Mouse (Mus musculus) limb, embryonic 15.5 days (tissue): Measurements from ENCODE around the gene Atp6v0d1. TPM values are rescaled to one million over a fixed set of nuclear protein-coding genes. Genes with fewer than 3 reads are reported as not detected.
A peak's percentile ranks its signal among the peaks of the same experiment; 100 is the strongest.

Source experiments
- ATAC-seq: fragments of 200-750 bp; cut with Nextera tagmentation; 2 replicates; pipeline ENCODE4 v1.8.0; 2017; ENCODE audit warnings: low read depth, moderate TSS enrichment; ENCODE audit not compliant: insufficient number of reproducible peaks, low FRiP score, low TSS enrichment
- H3K27ac ChIP-seq: fragments of 300-500 bp; sonication (generic); 2 replicates; pipeline ENCODE4 v1.5.1; 2015; ENCODE audit warnings: moderate library complexity, mild to moderate bottlenecking, inconsistent platforms
- H3K27me3 ChIP-seq: fragments of 300-500 bp; sonication (generic); 2 replicates; pipeline ENCODE4 v1.6.1; 2015; ENCODE audit warnings: inconsistent platforms
- H3K36me3 ChIP-seq: fragments of 300-500 bp; sonication (generic); 2 replicates; pipeline ENCODE4 v1.6.1; 2015; ENCODE audit warnings: inconsistent platforms
- H3K4me1 ChIP-seq: fragments of 300-500 bp; sonication (generic); 2 replicates; pipeline ENCODE4 v1.6.1; 2015; ENCODE audit warnings: inconsistent platforms
- H3K4me2 ChIP-seq: fragments of 300-500 bp; sonication (generic); 2 replicates; pipeline ENCODE4 v1.6.1; 2015; ENCODE audit warnings: mild to moderate bottlenecking, inconsistent platforms
- H3K4me3 ChIP-seq: fragments of 300-500 bp; sonication (generic); 2 replicates; pipeline ENCODE4 v1.5.1; 2015; ENCODE audit warnings: mild to moderate bottlenecking, inconsistent platforms
- H3K9ac ChIP-seq: fragments of 300-500 bp; sonication (generic); 2 replicates; pipeline ENCODE4 v1.6.1; 2015; ENCODE audit warnings: inconsistent platforms
- H3K9me3 ChIP-seq: fragments of 300-500 bp; sonication (generic); 2 replicates; pipeline ENCODE4 v1.6.1; 2016; ENCODE audit warnings: inconsistent platforms
- whole genome bisulfite sequencing: fragments of 180-500 bp; shearing (Covaris S2); methylation state at CpG from one replicate; pipeline ENCODE4 v1.1.7; 2015; 5-methylcytosine and 5-hydroxymethylcytosine counted together
- polyA plus RNA-seq: library from polyadenylated mRNA; unstranded; fragments of >200 nt; fragmentation: Nextera tagmentation; extraction: Ambion mirVana; gene quantifications from 2 replicates; pipeline ENCODE4 v1.2.1, GENCODE M21; 2015

Atp6v0d1 gene
- polyA plus RNA-seq, 1 experiment from 2014 or later: 97.4 TPM

DNA sequence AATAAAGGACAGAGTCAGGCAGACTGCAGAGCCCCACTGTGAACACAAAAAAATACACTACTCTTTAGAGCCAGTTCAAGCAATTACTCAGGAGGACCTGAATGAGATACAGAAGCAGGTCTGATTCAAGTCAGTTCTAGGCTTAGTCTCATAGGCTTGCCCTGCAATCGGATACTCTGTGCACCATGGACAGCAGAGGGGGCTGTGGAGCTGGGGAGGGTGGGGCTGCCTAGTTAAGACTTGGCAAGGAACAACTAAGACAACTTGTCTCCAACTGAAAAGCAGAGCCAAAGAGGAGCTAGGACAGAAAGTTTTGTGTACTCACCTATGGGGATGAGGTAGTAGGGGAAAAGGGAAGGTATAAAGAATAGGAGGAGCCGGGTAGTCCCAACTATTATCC is 34.1 kb downstream of the Atp6v0d1 start:
- Histone ChIP-seq H3K9ac (no peak overlapping the region), H3K27ac (no peak overlapping the region), H3K27me3 (no peaks in the 10 kb centered on the region), H3K4me2 (no peak overlapping the region), H3K36me3 (peaks cover 44% of the 10 kb centered on the region), H3K9me3 (no peaks in the 10 kb centered on the region), H3K4me3 (no peak overlapping the region), H3K4me1 (peaks cover 12% of the 10 kb centered on the region)
- 62% methylated on average over 2 of the region's 2 CpGs for WGBS
- no peak for ATAC-seq

DNA sequence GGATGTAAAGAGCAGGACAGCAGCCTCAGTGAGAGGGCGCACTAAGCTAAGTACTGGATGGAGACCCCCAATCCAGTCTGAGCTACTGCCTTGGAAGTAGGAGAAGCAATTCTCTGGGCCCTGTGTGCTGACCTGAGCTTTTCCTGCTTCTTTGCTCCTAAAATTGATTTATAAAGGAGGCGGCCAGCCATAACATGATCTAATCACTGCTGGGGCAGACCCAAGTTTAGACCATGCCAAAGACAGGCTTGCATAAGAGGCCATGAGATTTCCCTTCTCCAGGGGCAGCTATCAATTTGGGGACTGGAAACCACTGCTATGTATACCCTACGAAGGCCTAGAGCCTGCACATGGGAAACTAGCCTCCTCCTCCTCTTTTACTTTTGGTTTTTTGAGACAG is 36.6 kb downstream of the Atp6v0d1 start:
- ATAC-seq: no peak
- 90% methylated on average over 3 of the region's 3 CpGs for WGBS

DNA sequence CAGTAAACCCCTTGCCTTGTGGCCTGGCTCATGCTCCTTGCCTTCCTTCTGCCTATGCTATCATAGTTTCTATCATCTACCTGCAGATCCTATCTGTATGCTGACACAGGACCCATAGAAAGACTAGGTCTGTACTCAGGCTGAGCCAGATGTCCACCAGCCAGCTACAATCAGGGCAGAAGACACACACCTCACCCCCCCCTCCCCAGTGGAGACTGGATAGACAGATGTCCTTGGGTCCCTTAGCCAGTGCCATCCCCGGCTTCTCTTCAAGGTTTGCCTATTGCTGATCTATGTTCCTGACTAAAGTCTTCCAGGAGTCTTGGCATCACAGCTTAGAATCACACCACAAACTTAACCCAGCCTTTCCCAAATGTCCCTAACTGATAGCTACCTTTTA is 37.6 kb downstream of the Atp6v0d1 start:
- ATAC-seq: no peak
- Histone ChIP-seq H3K4me3 (no peak overlapping the region), H3K4me1 (peaks cover 3% of the 10 kb centered on the region; the same call in 1 of the 2 replicates), H3K9ac (no peak overlapping the region), H3K27ac (no peak overlapping the region), H3K36me3 (peaks cover 52% of the 10 kb centered on the region), H3K27me3 (no peaks in the 10 kb centered on the region), H3K4me2 (no peak overlapping the region), H3K9me3 (no peaks in the 10 kb centered on the region)
- 100% methylated on average over 1 of the region's 1 CpGs for WGBS

More for the DNA sequence above, 36.6 kb downstream of the Atp6v0d1 start:
- peaks cover 12% of the 10 kb centered on the region for H3K4me1 ChIP-seq
- H3K27ac ChIP-seq: no peak overlapping the region
- H3K4me3 ChIP-seq: no peak overlapping the region
- H3K9me3 ChIP-seq: no peaks in the 10 kb centered on the region
- no peak overlapping the region for H3K4me2 ChIP-seq
- H3K9ac ChIP-seq: no peak overlapping the region
- peaks cover 49% of the 10 kb centered on the region for H3K36me3 ChIP-seq
- no peaks in the 10 kb centered on the region for H3K27me3 ChIP-seq

DNA sequence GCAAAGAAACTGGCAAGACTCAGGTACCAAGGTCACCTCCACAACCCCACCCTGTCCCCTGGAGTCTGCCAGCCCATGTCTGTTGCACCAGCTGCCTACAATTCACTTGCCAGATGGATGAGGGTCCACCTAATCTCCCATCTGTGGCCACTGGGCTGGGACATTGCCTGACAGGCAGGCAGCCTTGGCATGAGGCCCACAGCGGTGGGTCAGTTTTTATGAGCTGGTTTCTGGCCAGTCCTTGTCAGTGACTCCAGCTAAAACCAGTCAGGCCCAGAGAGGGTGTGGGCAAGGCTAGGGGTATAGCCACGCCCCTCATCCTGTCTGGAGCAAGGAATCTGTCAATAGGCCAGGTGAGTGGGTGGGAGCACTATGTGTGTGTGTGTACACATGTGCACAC is 38.7 kb downstream of the Atp6v0d1 start:
- Histone ChIP-seq H3K9ac (no peak overlapping the region), H3K4me3 (no peak overlapping the region), H3K4me1 (0 out of 2 replicates have a peak, but pooled peaks cover 2% of the 10 kb centered on the region), H3K9me3 (no peaks in the 10 kb centered on the region), H3K4me2 (no peak overlapping the region), H3K27me3 (no peaks in the 10 kb centered on the region), H3K36me3 (peaks cover 63% of the 10 kb centered on the region), H3K27ac (no peak overlapping the region)
- 70% methylated on average over 2 of the region's 2 CpGs for WGBS
- no peak for ATAC-seq

DNA sequence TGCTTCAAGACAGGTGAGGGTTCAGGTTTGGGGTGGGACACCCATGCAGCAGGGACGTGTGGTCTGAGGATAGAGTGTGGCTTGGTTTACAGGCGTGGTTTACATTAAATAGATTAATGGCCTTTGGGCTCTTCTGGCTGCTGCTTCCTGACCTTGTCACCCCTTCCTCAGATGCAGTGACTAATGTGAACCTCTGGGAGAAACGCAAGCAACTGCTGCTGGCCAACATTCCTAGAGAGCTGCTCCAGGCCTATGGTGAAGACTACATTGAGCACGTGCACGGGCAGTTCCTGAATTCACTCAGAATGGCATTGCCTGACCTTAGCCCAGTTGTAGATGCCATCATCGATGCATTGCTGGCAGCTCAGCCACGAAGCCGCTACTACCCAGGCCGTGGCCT is 43.0 kb downstream of the Atp6v0d1 start:
- Histone ChIP-seq H3K27ac (no peak overlapping the region), H3K4me1 (peaks cover 23% of the 10 kb centered on the region), H3K27me3 (peaks cover 8% of the 10 kb centered on the region), H3K36me3 (peaks cover 34% of the 10 kb centered on the region), H3K4me3 (no peak overlapping the region), H3K4me2 (no peak overlapping the region), H3K9me3 (no peaks in the 10 kb centered on the region), H3K9ac (no peak overlapping the region)
- WGBS: 67% methylated on average over 9 of the region's 9 CpGs
- no peak for ATAC-seq

DNA sequence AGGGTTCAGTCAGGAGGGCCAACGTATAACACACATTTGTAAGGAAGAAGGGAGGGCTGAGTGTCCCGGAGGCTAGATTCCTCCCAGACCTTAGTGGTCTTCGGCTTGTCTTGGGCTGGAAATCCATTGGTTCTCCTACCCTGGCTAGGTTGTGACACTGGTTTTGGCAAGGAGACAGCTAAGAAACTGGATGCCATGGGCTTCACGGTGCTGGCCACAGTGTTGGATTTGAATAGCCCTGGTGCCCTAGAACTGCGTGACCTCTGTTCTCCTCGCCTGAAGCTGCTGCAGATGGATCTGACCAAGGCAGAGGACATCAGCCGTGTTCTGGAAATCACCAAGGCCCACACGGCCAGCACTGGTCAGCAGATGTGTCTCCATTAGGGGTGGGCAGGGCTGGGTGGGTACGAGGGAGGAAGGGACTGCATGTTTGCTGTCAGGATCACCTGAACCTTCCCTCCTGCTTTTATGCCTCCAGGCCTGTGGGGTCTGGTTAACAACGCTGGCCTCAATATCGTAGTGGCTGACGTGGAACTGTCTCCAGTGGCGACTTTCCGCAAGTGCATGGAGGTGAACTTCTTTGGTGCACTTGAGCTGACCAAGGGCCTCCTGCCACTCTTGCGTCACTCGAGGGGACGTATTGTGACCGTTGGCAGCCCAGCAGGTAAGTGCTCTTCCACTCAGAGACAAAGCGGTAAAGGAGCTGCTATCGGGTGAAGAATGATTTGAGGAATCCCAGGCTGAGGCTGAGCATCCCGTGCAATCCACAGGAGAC is 43.7 kb downstream of the Atp6v0d1 start:
- Histone ChIP-seq H3K4me1 (peaks cover 27% of the 10 kb centered on the region), H3K4me3 (no peak overlapping the region), H3K9me3 (no peaks in the 10 kb centered on the region), H3K4me2 (no peak overlapping the region), H3K36me3 (peaks cover 32% of the 10 kb centered on the region), H3K27ac (no peak overlapping the region), H3K9ac (no peak overlapping the region), H3K27me3 (peaks cover 13% of the 10 kb centered on the region)
- ATAC-seq: no peak
- 74% methylated on average over 21 of the region's 21 CpGs for WGBS

DNA sequence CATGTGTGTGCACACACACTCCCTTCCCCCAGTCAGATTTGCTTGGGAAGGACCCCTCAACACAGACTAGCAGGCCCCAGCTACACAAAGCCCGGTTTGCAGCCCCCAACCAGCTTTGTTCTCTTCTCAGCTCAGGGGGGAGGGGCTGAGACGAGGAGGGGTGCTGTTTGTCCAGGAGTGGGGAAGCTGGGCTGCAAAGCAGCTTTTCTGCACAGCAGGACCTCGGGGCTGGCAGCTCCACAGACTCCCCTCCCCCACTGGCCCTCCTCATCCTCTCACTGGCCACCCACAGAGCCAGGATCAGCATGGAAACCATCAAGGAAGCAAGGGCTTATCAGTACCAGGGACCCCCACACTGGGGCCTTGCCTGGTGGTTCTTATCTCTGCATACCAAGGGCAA is 44.8 kb downstream of the Atp6v0d1 start:
- Histone ChIP-seq H3K4me2 (no peak overlapping the region), H3K27ac (no peak overlapping the region), H3K9ac (no peak overlapping the region), H3K4me1 (peaks cover 32% of the 10 kb centered on the region), H3K9me3 (no peaks in the 10 kb centered on the region), H3K36me3 (peaks cover 25% of the 10 kb centered on the region), H3K27me3 (peaks cover 20% of the 10 kb centered on the region), H3K4me3 (no peak overlapping the region)
- 12% methylated on average over 3 of the region's 3 CpGs for whole genome bisulfite sequencing
- no peak for ATAC-seq

DNA sequence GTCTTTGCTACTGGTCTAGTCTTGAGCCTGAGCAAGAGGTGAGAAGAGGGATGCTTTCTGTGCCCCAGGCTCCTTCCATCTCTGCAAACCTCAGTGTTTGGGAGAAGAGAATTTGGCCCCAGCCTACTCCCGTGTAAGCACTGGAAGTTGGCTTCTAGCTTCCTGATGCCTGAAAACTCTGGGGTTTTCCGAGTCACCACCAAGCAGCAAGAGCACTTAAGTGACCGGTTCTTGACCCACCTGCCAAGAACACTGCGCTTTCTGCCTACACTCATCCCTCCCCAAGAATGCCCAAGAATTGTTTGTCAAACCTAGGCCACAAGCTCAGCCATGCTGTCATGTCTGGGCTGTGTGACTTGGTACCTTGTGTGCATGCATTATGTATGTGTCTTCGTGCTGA is 45.3 kb downstream of the Atp6v0d1 start:
- no peak for ATAC-seq
- Histone ChIP-seq H3K27me3 (peaks cover 20% of the 10 kb centered on the region), H3K4me3 (no peak overlapping the region), H3K27ac (no peak overlapping the region), H3K4me2 (no peak overlapping the region), H3K9me3 (no peaks in the 10 kb centered on the region), H3K4me1 (peaks cover 33% of the 10 kb centered on the region), H3K36me3 (peaks cover 25% of the 10 kb centered on the region), H3K9ac (no peak overlapping the region)
- WGBS: 33% methylated on average over 5 of the region's 5 CpGs

DNA sequence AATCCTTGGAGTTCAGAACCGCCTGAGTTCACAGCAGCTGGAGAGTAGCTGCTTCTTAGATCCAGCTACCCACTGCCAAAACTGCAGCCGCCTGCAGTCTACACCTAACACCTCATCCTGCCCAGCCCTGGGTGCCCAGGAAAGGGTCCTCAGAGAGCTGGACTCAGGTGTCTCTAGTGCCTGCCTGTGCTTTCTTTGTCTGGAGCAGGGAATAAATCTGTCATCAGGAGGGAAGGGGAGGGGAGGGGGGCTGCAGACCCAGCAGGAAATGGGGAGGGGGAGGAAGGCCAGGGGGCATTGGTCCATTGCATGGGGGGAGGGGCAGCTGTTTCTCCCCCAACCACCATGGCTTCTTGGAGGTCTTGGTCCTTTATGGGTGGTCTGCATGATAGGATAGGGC is 46.3 kb downstream of the Atp6v0d1 start:
- peak overlapping the region; percentile 53 for H3K4me3 ChIP-seq
- H3K27me3 ChIP-seq: peaks cover 20% of the 10 kb centered on the region
- no peak for ATAC-seq
- no peak overlapping the region for H3K27ac ChIP-seq
- H3K4me2 ChIP-seq: peak overlapping the region; percentile 99
- peaks cover 19% of the 10 kb centered on the region for H3K36me3 ChIP-seq
- peaks cover 33% of the 10 kb centered on the region for H3K4me1 ChIP-seq
- no peaks in the 10 kb centered on the region for H3K9me3 ChIP-seq
- 5% methylated on average over 2 of the region's 2 CpGs for whole genome bisulfite sequencing
- no peak overlapping the region for H3K9ac ChIP-seq

DNA sequence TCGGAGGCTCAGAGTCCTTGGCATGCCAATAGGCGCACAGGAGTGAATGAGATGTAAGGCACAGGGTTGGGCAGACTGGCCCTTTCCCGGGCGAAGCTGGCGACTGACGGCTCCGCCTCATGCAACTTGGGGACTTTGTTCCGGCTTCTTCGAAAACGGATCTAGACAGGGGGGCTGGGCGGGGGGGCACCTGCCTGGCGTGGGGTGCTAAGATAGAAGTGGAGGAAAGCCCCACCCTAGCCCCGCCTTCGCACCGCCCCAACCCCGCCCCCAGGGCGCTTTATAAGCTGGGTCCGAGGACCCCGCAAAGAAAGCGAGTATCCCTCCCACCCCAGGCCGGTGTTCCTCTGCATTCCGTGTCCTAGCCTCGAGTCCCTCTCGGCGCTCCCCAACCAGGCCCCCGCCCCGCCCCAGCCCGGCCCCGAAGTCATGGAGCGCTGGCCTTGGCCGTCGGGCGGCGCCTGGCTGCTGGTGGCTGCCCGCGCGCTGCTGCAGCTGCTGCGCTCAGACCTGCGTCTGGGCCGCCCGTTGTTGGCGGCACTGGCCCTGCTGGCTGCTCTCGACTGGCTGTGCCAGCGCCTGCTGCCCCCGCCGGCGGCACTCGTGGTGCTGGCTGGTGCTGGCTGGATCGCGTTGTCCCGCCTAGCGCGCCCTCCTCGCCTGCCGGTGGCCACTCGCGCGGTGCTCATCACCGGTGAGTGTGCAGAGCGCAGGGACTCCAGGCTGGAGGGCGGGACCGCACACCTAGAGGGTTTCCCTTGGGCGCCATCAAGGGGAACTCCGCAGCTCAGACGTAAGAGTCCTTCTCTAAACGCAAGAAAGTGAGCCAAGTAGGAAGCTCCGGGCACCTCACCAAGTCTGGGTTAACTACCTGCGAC is 47.2 kb downstream of the Atp6v0d1 start, which contains the start of gene Hsd11b2:
Gene Hsd11b2, plus strand, starts transcription at position 320 of the 878 bp plus-strand sequence.
- Histone ChIP-seq H3K9ac (peak within 1 kb of the TSS; percentile 45), H3K9me3 (no peaks in the 10 kb centered on the region), H3K4me1 (peaks cover 33% of the 10 kb centered on the region), H3K27me3 (peaks cover 20% of the 10 kb centered on the region), H3K4me3 (peak within 1 kb of the TSS; percentile 53), H3K4me2 (peak within 1 kb of the TSS; percentile 99), H3K27ac (peak within 1 kb of the TSS; percentile 35; the same call in 1 of the 2 replicates), H3K36me3 (peaks cover 14% of the 10 kb centered on the region)
- peak; percentile 33; the same call in 1 of the 2 replicates for ATAC-seq
- under 1% methylated on average over 65 of the region's 68 CpGs for WGBS

DNA sequence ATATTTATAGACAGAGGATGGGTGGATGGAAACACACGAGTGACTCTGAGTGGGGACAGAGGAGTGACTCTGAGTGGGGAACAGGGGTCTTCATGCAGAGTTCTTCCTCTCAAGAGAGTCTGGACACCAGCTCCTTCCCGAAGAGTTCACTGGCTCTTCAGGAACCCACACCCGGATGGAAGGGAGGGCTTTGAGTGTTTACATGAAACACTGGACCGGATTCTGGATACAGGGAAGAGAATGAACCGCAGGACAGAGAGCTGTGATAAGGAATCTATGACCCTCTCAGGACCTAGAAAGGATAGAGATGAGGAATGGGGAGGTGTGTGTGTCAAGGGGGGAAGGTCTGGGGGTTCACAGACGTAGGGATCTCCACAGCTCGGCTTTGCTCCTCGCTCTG is 48.5 kb downstream of the Atp6v0d1 start:
- 45% methylated on average over 8 of the region's 8 CpGs for WGBS
- peaks cover 20% of the 10 kb centered on the region for H3K27me3 ChIP-seq
- H3K9me3 ChIP-seq: no peaks in the 10 kb centered on the region
- H3K27ac ChIP-seq: no peak overlapping the region
- H3K4me3 ChIP-seq: no peak overlapping the region
- no peak overlapping the region for H3K9ac ChIP-seq
- peaks cover 5% of the 10 kb centered on the region for H3K36me3 ChIP-seq
- peaks cover 33% of the 10 kb centered on the region for H3K4me1 ChIP-seq
- H3K4me2 ChIP-seq: no peak overlapping the region
- no peak for ATAC-seq
